Mouse (Mus musculus) urinary bladder, postnatal 0 days (tissue): ENCODE results near the gene Wscd2. TPM values are rescaled to one million over a fixed set of nuclear protein-coding genes. Genes with fewer than 3 reads are reported as not detected.

Source experiments
- polyA plus RNA-seq: library from polyadenylated mRNA; unstranded; fragments of >200 nt; fragmentation: Nextera tagmentation; extraction: Ambion mirVana; gene quantifications from 2 replicates; pipeline ENCODE4 v1.2.1, GENCODE M21; 2015

Gene Wscd2
- polyA plus RNA-seq: 12.1 and 13.2 TPM in 2 replicates

DNA sequence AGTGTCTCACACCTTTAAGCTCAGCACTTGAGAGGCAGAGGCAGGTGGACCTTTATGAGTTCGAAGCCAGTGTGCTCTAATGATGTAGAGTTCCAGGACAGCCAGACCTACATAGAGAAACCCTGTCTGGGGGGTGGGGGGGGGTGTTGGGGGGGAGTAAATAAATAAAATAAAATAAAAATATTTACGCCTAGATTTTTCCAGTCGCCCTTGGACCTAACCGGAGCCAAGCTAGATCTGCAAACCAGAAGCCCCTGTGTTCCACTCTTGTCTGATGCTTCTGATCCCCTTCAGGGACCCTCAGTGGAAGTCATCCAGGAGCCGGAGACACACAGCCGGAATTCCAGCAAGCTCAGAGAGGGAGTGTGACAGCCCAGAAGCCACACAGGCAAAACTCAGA is at the start of gene Wscd2:
TSS of gene Wscd2 (plus strand) at position 301 of the 400 bp plus-strand sequence.

Other genes with a start within 250 kb of the Wscd2 start
- 3.2 and 4.1 TPM in 2 replicates for gene Sgsm1, start 179.5 kb upstream of the Wscd2 start, polyA plus RNA-seq
- gene Aym1, start 133.0 kb upstream of the Wscd2 start, polyA plus RNA-seq: not detected in 2 replicates
- gene Cmklr1, start 160.1 kb downstream of the Wscd2 start, polyA plus RNA-seq: 7.3 and 11.9 TPM in 2 replicates
- gene 1700069L16Rik, start 234.4 kb downstream of the Wscd2 start, polyA plus RNA-seq: not detected in 2 replicates
- gene Ficd, start 245.5 kb downstream of the Wscd2 start, polyA plus RNA-seq: 5.5 and 6.8 TPM in 2 replicates